Mouse (Mus musculus) retina, postnatal 7 days (tissue): ENCODE measurements around the gene Rbpj.
"Not testable (repeated sequence)": the region's sequence is repeated elsewhere in the genome, so short reads cannot be mapped to it uniquely, and the experiment has no call there.

Experiments used
- DNase-seq: peaks from one replicate; pipeline ENCODE4 v3.0.0-alpha.2; 2012; ENCODE audit warnings: low read depth, low spot score

Gene Rbpj

DNA sequence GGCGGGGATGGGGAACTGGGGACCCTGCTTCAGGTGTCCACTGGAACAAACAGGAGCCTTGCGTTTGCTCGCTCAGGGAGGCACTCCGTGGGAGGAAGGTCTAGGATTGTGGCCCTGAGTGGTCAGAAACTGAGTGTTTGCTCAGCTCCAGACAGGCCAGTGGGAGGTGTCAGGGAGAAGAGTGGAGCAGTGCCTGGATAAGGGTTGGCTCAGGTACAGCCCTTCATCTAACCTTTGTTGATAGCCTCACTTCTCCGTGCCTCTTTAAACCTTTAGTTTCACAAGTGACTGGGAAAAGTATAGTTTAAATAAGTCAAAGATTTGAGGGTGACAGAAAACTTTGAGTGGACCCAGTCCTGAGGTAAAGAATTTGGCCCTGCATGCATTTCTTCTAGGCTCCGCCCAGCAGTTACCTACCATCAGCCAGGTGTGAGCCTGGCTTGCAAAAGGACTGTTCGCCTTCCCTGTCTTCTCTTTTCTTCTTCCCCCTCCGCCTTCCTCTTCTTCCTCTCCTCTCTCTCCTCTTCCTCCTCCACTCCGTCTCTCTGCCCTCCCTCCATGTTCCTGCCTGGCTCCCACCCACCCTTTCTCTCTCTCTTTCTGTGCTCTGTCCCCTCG is 204.5 kb downstream of the Rbpj start:
- no peak for DNase-seq

DNA sequence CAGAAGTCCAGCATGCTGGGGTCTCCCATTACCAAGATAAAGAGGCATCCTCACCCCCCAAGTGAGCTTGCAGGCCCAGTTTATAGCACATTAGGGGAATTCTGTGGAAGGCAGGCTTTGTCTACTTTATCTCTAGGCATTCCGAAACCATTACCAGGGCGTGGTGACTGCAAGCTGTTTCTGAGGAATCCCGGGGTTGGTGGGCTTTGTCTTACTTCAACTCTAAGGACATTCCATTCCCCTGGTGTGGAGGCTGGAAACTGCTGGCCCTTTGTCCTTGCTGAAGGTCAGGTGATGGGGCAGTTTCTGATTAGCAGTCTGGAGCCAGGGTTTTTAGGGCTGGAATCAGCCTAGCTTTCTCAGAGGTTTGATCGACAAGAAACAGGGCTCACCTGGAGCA is 205.6 kb downstream of the Rbpj start:
- no peak for DNase-seq

DNA sequence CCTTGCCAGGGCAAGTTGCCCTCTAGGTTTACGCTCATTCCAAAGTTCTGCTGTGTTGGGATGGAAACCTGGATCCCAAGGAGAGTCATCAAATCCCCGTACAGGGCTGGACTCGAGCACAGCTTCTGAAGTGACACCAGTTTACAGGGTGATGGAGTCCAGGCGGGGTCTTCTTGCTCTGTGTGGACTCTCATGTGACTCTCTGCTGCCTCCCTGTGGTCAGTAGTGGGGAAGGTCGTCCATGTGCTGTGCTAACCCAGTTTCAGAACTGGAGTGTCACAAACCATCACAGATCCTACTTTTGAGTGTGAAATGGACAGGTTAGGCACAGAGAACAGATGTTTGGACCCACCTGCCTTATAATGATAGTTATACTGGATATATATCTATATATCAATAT is 206.4 kb downstream of the Rbpj start:
- peak; percentile 80 for DNase-seq

DNA sequence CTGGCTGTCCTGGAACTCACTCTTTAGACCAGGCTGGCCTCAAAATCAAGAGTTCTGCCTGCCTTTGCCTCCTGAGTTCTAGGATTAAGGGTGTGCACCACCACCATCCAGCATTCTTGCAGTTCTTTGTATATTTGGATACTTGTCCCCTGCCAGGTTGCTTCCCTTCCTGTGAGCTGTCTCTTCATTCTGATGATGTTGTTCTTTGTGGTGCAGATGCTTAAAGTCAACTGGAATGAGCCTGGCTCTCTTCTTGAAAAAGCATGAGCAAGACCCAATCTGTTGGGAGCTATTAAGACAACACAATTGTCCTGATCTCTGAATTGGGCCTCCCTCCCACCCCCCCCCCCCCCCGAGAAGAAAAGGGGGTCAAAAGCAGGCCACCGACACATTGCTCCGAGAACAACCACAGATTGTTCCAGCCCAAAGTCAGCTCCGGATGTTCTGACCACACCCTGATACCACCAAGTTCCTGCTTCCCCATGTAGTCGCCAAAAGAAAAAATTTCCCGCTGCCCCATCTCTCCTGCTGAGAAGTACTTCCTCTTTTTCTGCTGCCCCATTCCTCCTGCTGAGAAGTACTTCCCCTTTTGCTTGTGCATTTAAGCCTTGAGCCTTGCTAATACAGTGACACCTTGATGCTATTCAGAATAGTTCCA is 207.7 kb downstream of the Rbpj start:
- not testable (repeated sequence) for DNase-seq

DNA sequence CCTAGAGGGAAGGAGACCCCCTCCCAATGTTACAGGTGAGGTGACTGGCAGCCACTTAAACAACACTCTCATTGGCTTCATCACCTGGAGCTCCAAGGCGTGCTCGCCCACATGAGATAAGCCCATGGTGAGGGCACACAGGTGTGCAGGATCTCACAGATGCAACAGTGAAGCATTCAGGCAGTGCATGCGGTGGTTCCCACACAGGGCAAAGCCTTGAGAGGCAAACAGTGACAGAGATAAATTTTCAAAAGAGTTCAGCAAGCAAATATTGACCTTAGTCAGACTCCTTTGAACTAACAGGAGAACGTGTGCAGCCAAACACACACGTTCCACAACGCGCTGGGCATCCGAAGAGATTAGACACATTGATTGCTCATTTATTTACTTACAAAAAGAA is 210.7 kb downstream of the Rbpj start:
- DNase-seq, result no peak

DNA sequence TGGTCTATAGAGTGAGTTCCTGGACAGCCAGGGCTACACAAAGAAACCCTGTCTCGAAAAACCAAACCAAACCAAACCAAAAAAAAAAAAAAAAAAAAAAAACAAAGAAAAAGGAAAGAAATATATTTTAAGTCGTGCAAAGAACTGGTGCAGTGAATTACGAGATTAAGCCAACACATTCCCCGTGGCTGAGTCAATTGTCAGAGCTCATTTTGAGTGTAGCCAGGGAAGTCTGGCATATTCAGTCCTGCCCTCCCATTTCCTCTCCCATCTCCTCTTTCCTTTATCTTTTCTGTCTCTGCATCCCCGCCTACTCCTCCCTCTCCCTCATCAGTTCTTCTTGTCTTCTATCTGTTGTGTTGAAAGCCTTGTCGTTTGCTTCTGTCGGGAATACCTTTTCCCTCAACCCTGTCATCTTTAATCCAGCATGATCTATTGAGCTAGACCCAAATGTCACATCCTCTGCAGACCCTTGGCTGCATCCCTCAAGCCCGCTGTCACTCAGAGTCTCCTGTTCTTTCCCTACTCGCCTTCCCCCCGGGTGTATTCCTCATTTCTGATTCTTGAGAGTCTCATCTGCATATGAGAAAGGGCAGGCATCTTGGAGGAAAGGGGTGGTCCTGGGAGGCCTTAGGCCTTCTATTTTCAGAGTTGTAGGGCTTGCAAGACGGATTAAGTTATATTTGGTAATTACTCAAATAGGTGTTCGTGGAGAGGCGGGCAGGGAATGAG is 212.2 kb downstream of the Rbpj start:
- no peak for DNase-seq

DNA sequence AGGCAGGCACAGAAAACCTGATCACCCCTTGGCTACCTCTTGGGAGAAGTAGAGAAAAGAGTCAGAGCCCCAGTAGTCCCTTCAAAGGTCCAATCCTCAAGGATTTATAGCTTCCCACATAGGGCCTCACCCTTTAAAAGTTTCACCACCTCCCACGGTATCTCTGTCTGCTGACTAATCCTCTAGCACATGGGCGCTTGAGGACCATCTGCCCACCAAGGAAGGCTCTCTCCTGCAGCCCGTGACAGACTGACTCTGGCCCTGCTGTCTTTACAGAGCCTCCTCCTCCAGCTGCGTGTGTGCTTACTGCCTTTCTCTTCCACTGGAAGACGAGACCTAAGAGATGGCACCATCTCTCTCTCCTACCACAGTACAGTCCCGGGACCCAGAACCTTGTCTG is 213.7 kb downstream of the Rbpj start:
- DNase-seq, result no peak

DNA sequence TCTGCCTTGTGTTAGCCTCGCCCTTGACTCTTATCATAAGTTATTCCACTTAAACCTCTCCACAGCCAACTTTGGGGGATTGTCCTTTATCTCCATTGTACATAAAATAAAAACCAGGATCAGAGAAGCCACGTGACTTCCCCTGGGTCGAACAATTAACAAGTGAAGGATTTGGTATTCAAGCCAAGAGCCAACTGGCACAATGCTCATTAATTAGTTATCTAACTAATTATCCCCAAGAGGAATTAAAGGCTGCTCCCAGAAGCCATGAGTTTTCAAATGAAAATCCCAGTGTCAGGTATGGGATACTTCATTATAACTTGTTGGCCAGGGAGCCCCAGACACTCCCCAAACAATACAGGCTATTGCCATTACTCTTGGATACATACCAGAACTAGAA is 218.0 kb downstream of the Rbpj start:
- no peak for DNase-seq

DNA sequence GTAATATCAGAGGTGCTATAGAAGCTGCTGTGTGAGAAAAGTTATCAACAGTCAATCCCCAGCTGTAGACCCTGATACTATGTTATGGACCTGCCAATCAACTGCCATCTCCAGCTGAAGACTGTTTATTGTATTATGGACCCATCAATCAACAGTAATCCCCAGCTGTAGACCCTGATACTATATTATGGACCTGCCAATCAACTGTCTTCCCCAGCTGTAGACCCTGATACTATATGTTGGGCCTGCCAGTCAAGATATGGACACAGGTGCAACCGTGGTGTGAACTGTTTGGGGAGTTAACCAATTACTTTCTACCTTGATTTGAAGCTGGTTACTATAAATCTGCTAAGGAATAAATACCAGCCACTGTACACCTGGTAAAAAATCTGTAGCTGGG is 218.5 kb downstream of the Rbpj start:
- no peak for DNase-seq

DNA sequence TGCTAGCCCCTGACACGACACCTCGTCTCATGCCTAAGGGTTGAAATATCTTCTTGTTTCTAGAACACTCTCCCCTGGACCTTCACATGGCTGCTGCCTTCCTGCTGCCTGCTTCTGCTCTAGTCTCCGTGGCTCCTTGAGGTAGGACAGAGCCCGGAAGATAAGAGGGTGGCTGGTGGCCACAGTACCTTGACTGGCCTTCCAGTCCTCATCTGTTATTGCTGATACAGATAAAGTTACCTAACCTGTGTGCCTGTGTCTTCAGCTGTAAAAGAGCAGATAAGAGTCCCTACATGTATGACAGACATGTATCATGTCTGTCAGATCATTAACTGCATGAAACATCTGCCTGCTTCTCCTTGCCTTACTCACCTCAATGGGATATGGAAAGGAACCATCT is 219.7 kb downstream of the Rbpj start:
- no peak for DNase-seq

DNA sequence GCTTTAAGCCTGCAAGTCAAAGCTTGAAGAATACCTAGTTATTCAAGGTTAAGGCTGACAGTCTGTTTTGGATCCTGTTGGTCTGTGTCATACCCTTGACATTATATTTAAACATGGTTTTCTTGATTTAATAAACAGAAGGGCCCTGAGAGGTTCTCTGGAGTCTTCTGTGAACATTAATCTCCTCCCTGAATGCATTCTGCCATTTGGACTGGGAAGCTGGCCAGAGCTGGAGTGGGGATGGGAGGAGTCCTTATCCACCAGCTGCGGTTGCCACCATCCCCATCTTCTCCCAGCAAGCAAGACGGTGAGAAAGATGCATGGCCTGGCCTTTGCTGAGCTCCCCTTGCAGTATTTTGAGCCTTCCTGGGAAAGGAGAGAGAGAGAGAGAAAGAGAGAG is 220.4 kb downstream of the Rbpj start:
- DNase-seq, result no peak

DNA sequence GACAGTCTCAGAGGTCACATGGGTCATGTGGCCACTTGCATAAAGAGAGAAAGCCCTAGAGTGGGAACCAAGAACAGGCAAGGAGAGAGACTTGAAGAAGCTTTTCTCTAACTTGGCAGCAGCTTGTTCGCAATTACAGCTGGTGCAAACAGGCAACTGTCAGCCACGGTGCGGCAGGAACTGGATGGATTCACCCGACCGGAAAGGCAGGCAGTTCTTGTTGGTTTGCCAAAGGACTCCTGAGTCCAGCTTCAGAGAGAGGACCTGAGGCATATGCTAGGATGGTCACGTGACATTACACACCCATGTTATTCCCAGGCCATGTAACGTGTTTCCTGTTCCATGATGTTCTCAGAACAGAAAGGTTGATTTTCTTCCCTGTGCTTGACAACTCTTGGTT is 222.4 kb downstream of the Rbpj start:
- no peak for DNase-seq

DNA sequence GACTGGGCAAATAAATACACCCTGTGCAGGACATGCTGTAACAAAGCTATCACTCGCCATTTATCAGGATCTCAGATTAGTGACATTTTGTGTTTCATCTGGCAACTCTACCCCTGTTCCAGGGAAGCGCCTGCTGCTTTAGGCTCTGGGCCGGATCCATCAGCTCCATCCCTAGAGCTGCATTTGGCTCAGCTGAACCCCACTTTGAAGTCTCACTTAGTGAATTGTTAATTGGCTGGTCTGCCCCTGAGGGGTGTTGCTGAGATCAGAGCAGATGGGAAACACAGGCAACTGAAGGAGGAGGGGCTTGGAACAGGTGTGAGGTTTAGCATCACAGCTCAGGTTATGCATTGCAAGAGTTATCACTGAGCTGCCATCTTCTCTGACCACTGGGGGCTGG is 225.6 kb downstream of the Rbpj start:
- DNase-seq, result no peak

DNA sequence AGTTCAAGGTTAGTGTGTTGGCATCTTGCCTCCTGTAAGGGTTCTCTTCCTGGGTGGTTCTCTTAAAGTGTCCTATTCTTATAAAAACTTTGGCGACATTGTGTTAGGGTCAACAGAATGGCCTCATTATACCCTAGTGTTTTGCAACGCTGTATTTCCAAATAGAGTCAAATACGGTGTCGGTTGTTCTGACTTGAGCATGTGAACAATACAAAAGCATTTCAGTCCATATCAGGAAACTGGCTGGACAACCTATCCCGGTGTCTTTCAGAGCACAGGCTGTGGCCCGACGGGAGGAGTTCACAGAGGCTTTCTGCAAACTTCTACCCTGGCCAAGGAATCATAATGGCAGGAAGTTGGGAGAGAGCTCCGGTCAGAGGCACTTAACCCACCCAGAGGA is 226.1 kb downstream of the Rbpj start:
- DNase-seq, result no peak

DNA sequence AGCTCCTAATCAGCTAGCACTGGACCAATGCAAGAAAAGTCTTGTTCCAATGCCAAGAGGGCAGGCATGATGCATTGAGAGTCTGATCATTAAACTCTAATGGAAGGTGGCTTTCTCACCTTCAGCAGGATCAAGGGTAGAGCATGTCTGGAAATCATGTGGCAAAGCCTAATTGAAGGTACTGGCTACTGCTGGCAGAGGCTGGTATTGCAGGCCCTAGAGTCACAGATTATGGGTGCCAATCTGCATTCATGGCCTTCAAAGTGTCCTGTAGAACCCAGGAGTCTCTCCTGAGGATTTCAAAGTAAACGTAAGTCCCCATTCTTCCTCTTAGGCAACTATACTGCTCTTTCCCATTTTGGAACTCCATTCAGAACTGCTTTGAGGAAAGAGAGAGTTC is 226.7 kb downstream of the Rbpj start:
- DNase-seq, result no peak

DNA sequence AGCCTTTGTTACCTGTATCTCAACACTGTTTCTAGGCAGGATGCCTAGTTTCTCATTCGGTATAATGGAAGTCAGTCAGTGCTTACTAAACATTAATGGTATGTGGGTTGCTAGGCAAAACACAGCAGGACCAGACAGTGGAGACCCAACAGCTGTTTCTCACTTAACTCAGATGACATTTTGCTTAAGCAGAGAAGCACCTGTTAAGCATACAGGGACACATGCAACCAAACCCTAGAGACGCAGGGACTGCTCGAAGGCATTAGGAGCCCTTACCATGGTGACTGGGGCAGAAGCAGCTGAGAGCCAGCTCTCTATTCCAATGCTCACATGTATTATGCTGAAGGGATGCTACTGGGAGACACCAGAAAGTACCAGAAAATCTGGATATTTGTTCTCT is 230.7 kb downstream of the Rbpj start:
- no peak for DNase-seq

DNA sequence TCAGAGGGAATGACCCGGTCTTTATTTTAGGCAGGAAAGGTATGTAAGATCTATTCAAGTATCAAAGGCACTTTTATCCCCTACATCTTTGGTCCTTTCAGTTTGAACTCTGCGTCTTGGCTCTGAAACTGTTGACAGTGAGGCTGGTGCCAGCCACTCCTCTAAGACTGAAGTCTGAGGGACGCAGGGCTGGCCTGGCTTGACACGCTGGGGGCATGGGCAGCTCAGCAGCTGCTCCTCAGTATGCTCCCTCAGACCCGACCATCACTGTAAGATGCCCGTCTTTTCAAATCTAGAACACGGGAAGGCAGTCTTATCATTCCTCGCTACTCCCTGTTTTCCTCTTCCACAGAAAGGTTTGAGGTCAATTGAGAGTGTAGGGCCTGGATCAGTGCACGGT is 231.8 kb downstream of the Rbpj start:
- no peak for DNase-seq

DNA sequence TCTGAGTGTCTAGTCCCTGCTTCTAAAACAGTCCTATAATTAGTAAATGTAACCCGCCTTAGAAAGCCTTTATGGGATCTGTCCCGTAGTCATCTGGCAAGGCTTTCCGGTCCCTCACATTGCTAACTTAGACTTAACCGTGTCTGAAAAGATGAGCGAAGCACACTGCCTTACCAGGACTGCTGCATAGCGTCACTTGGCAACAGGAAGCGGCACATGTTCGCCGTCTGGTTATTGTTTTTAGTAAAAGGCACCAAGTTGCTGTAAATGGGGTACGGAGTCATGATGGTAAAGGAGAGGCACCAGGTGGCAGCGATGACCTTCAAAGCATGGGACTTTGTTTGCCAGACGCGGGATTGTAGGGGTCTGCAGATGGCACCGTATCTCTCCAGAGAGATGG is 236.7 kb downstream of the Rbpj start:
- DNase-seq, result no peak
